Mouse (Mus musculus) hindbrain, embryonic 16.5 days (tissue): ENCODE measurements around the gene Frmd7. TPM values are rescaled to one million over a fixed set of nuclear protein-coding genes. Genes with fewer than 3 reads are reported as not detected.

ENCODE experiments used
- ATAC-seq: fragments of 200-750 bp; cut with Nextera tagmentation; 2 replicates; pipeline ENCODE4 v1.8.0; 2017; ENCODE audit warnings: moderate TSS enrichment, moderate library complexity
- H3K27ac ChIP-seq: fragments of 300-500 bp; sonication (generic); 2 replicates; pipeline ENCODE4 v1.5.1; 2014; ENCODE audit warnings: low read depth, mild to moderate bottlenecking, control low read depth, low read length, moderate library complexity
- H3K27me3 ChIP-seq: fragments of 300-500 bp; sonication (generic); replicated peaks from 2 replicates; pipeline ENCODE4 v1.6.1; 2014; ENCODE audit warnings: low read length; ENCODE audit not compliant: control insufficient read depth, insufficient read depth
- H3K36me3 ChIP-seq: fragments of 300-500 bp; sonication (generic); 2 replicates; pipeline ENCODE4 v1.6.1; 2014; ENCODE audit warnings: mild to moderate bottlenecking, low read length, moderate library complexity, mixed read lengths; ENCODE audit not compliant: control insufficient read depth, insufficient read depth
- H3K4me1 ChIP-seq: fragments of 300-500 bp; sonication (generic); 2 replicates; pipeline ENCODE4 v1.6.1; 2014; ENCODE audit warnings: low read depth, low read length; ENCODE audit not compliant: control insufficient read depth, insufficient read depth
- H3K4me2 ChIP-seq: fragments of 300-500 bp; sonication (generic); 2 replicates; pipeline ENCODE4 v1.6.1; 2014; ENCODE audit warnings: mild to moderate bottlenecking, low read length, control low read depth, moderate library complexity
- H3K4me3 ChIP-seq: fragments of 300-500 bp; sonication (generic); 2 replicates; pipeline ENCODE4 v1.5.1; 2014; ENCODE audit warnings: mild to moderate bottlenecking, low read length, control low read depth, moderate library complexity
- H3K9ac ChIP-seq: fragments of 300-500 bp; sonication (generic); 2 replicates; pipeline ENCODE4 v1.6.1; 2014; ENCODE audit warnings: low read depth, mild to moderate bottlenecking, control low read depth, low read length, moderate library complexity
- H3K9me3 ChIP-seq: fragments of 300-500 bp; sonication (generic); 2 replicates; pipeline ENCODE4 v1.6.1; 2014; ENCODE audit warnings: mild to moderate bottlenecking, low read length, moderate library complexity; ENCODE audit not compliant: control insufficient read depth
- WGBS: fragments of 180-500 bp; shearing (Covaris S2); extraction: QIAGEN DNeasy Blood & Tissue Kit; methylation state at CpG from one replicate; pipeline ENCODE4 v1.1.7; 2014; 5-methylcytosine and 5-hydroxymethylcytosine counted together
- polyA plus RNA-seq: library from polyadenylated mRNA; unstranded; fragments of >200 nt; fragmentation: Nextera tagmentation; extraction: Ambion mirVana; gene quantifications from 2 replicates; pipeline ENCODE4 v1.2.1, GENCODE M21; 2015

Gene Frmd7
- polyA plus RNA-seq, 1 experiment from 2014 or later, result 0.08 TPM

- Histone ChIP-seq H3K9ac (no peak overlapping the region), H3K9me3 (no peaks in the 10 kb centered on the region), H3K4me3 (no peak overlapping the region), H3K27ac (no peak overlapping the region), H3K4me2 (no peak overlapping the region), H3K4me1 (no peaks in the 10 kb centered on the region), H3K36me3 (no peaks in the 10 kb centered on the region), H3K27me3 (no peaks in the 10 kb centered on the region)
- 66% methylated on average over 5 of the region's 5 CpGs for WGBS
- ATAC-seq, result no peak
Observed at GRCm38 (mm10) chrX:50909915-50910314, 32.6 kb downstream of the Frmd7 start.

GRCm38 (mm10) chrX:50903497-50903896 lies 39.0 kb downstream of the Frmd7 start:
- no peak for ATAC-seq

DNA sequence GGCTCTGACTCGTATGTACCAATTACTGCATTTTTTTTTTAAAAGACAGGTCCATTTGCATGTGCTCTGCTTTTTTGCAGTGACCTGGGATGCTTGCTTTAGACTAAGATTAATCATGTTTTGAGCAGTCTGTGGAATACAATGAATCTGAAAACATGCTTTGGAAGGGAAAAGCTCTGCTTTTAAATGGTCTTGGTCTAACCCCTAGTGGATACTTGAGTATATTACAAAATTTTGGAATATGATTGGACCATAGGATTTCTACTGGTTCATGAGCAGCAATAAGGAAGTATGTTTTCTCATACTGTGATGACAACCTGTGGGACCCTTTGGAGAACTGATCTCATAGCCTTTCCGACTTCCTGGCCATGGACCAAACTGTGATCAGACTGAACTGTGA lies 54.5 kb downstream of the Frmd7 start:
- Histone ChIP-seq H3K4me1 (no peaks in the 10 kb centered on the region), H3K9ac (no peak overlapping the region), H3K9me3 (no peaks in the 10 kb centered on the region), H3K4me2 (no peak overlapping the region), H3K27me3 (no peaks in the 10 kb centered on the region), H3K27ac (no peak overlapping the region), H3K36me3 (no peaks in the 10 kb centered on the region), H3K4me3 (no peak overlapping the region)
- 73% methylated on average over 2 of the region's 2 CpGs for WGBS
- no peak for ATAC-seq

More at GRCm38 (mm10) chrX:50903497-50903896, 39.0 kb downstream of the Frmd7 start:
- 73% methylated on average over 3 of the region's 3 CpGs for WGBS
- no peak overlapping the region for H3K27ac ChIP-seq
- H3K4me2 ChIP-seq, result no peak overlapping the region
- H3K27me3 ChIP-seq, result no peaks in the 10 kb centered on the region
- no peaks in the 10 kb centered on the region for H3K36me3 ChIP-seq
- H3K4me1 ChIP-seq, result no peaks in the 10 kb centered on the region
- no peaks in the 10 kb centered on the region for H3K9me3 ChIP-seq
- no peak overlapping the region for H3K9ac ChIP-seq
- H3K4me3 ChIP-seq, result no peak overlapping the region

- Histone ChIP-seq H3K36me3 (no peaks in the 10 kb centered on the region), H3K9ac (no peak overlapping the region), H3K4me2 (no peak overlapping the region), H3K9me3 (no peaks in the 10 kb centered on the region), H3K4me3 (no peak overlapping the region), H3K4me1 (no peaks in the 10 kb centered on the region), H3K27me3 (no peaks in the 10 kb centered on the region), H3K27ac (no peak overlapping the region)
- 92% methylated on average over 6 of the region's 6 CpGs for WGBS
- ATAC-seq, result no peak
Observed at GRCm38 (mm10) chrX:50874246-50875002, 68.1 kb downstream of the Frmd7 start.

GRCm38 (mm10) chrX:50864734-50865133 lies 77.8 kb downstream of the Frmd7 start:
- Histone ChIP-seq H3K4me1 (no peaks in the 10 kb centered on the region), H3K9me3 (no peaks in the 10 kb centered on the region), H3K9ac (no peak overlapping the region), H3K36me3 (no peaks in the 10 kb centered on the region), H3K27ac (no peak overlapping the region), H3K4me3 (no peak overlapping the region), H3K4me2 (no peak overlapping the region), H3K27me3 (no peaks in the 10 kb centered on the region)
- WGBS, result 81% methylated on average over 5 of the region's 5 CpGs
- ATAC-seq, result no peak

- Histone ChIP-seq H3K27me3 (no peaks in the 10 kb centered on the region), H3K4me1 (no peaks in the 10 kb centered on the region), H3K27ac (no peak overlapping the region), H3K4me2 (no peak overlapping the region), H3K9ac (no peak overlapping the region), H3K9me3 (no peaks in the 10 kb centered on the region), H3K36me3 (no peaks in the 10 kb centered on the region), H3K4me3 (no peak overlapping the region)
- 74% methylated on average over 2 of the region's 2 CpGs for WGBS
- no peak for ATAC-seq
Observed at GRCm38 (mm10) chrX:50863771-50864170, 78.7 kb downstream of the Frmd7 start.

DNA sequence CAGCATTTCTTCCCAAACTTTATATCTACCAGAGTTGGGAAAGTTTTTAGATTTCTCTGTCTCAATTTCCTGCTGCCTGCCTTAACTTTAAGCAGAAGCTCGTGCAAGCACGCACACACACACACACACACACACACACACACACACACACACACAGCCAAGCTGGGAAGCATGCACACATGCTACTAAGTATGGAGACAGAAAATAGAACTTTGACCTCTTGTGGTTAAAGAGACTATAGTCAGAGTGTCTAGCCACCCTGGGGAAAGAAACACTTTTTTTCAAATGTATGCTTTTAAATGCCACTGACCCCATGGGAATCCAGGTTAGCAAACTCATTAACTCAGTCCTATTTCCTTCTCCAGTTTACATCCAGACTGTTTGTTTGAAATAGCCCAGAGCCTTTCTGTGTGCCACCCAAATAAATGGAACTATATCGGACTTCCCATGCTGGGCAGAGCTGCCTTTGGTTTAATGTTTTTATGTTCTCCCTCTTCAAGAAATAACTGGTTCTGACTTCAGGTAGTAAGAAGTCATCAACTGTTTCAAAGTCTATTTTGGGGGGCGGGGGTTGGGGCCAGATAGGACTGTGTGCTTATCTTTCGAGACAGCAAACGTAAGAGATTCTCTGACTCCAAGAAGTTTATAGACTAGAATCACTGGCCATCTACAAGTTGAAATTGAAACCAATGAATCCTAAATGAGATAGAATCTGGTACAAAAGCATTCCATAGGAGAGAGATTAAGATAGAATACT lies 91.9 kb downstream of the Frmd7 start:
- no peaks in the 10 kb centered on the region for H3K4me1 ChIP-seq
- 83% methylated on average over 6 of the region's 6 CpGs for WGBS
- ATAC-seq, result no peak
- H3K9me3 ChIP-seq, result no peaks in the 10 kb centered on the region
- H3K27ac ChIP-seq, result no peak overlapping the region
- no peak overlapping the region for H3K4me3 ChIP-seq
- no peaks in the 10 kb centered on the region; the same call in 1 of the 2 replicates for H3K27me3 ChIP-seq
- no peak overlapping the region for H3K4me2 ChIP-seq
- H3K36me3 ChIP-seq, result no peaks in the 10 kb centered on the region
- H3K9ac ChIP-seq, result no peak overlapping the region

Other genes starting within 250 kb of the Frmd7 start
- gene Stk26, start 101.7 kb downstream of the Frmd7 start, polyA plus RNA-seq, result 0.50 and 0.95 TPM in 2 replicates
- gene Rap2c, start 75.3 kb upstream of the Frmd7 start, polyA plus RNA-seq, result 9.8 and 11.4 TPM in 2 replicates